Mouse (Mus musculus) forebrain, embryonic 16.5 days (tissue): ENCODE results near the gene Lbhd1. TPM values are rescaled to one million over a fixed set of nuclear protein-coding genes. Genes with fewer than 3 reads are reported as not detected.
"Not testable (repeated sequence)": the region's sequence is repeated elsewhere in the genome, so short reads cannot be mapped to it uniquely, and the experiment has no call there.

Experiments used
- ATAC-seq: fragments of 200-750 bp; cut with Nextera tagmentation; 2 replicates; pipeline ENCODE4 v1.8.0; 2017; ENCODE audit warnings: mild to moderate bottlenecking, moderate library complexity
- H3K27ac ChIP-seq: fragments of 300-500 bp; sonication (generic); 2 replicates; pipeline ENCODE4 v1.5.1; 2014; ENCODE audit warnings: low read length, control low read depth
- H3K27me3 ChIP-seq: fragments of 300-500 bp; sonication (generic); replicated peaks from 2 replicates; pipeline ENCODE4 v1.6.1; 2014; ENCODE audit warnings: low read length; ENCODE audit not compliant: control insufficient read depth, insufficient read depth
- H3K36me3 ChIP-seq: fragments of 300-500 bp; sonication (generic); 2 replicates; pipeline ENCODE4 v1.6.1; 2014; ENCODE audit not compliant: control insufficient read depth, insufficient read depth
- H3K4me1 ChIP-seq: fragments of 300-500 bp; sonication (generic); replicated peaks from 2 replicates; pipeline ENCODE4 v1.6.1; 2014; ENCODE audit warnings: low read length; ENCODE audit not compliant: control insufficient read depth, insufficient read depth
- H3K4me2 ChIP-seq: fragments of 300-500 bp; sonication (generic); 2 replicates; pipeline ENCODE4 v1.6.1; 2014; ENCODE audit warnings: mild to moderate bottlenecking, low read length, control low read depth
- H3K4me3 ChIP-seq: fragments of 300-500 bp; sonication (generic); replicated peaks from 2 replicates; pipeline ENCODE4 v1.5.1; 2014; ENCODE audit warnings: mild to moderate bottlenecking, low read length, control low read depth
- H3K9ac ChIP-seq: fragments of 300-500 bp; sonication (generic); replicated peaks from 2 replicates; pipeline ENCODE4 v1.6.1; 2014; ENCODE audit warnings: low read depth, low read length, control low read depth
- H3K9me3 ChIP-seq: fragments of 300-500 bp; sonication (generic); 2 replicates; pipeline ENCODE4 v1.6.1; 2016; ENCODE audit warnings: low read length; ENCODE audit not compliant: control insufficient read depth
- WGBS: fragments of 180-500 bp; shearing (Covaris S2); extraction: QIAGEN DNeasy Blood & Tissue Kit; methylation state at CpG from one replicate; pipeline ENCODE4 v1.1.7; 2014; 5-methylcytosine and 5-hydroxymethylcytosine counted together
- polyA plus RNA-seq: library from polyadenylated mRNA; unstranded; fragments of >200 nt; fragmentation: Nextera tagmentation; extraction: Ambion mirVana; gene quantifications from 2 replicates; pipeline ENCODE4 v1.2.1, GENCODE M21; 2015

Lbhd1 gene
- polyA plus RNA-seq, result 50.0 and 51.9 TPM in 2 replicates

GRCm38 (mm10) chr19:8883616-8884015 is at the start of gene Lbhd1, which contains the start of gene Gm49403:
Gene Lbhd1 (plus strand): TSS chr19:8883732.
Gene Gm49403 (plus strand): TSS chr19:8883930.
- WGBS, result 61% methylated on average over 3 of the region's 3 CpGs
- no peak for ATAC-seq
- no peak within 1 kb of the TSS for H3K4me3 ChIP-seq

GRCm38 (mm10) chr19:8836327-8836726 is 47.2 kb upstream of the Lbhd1 start:
- H3K4me2 ChIP-seq, H3K9ac ChIP-seq, H3K4me3 ChIP-seq, ATAC-seq, H3K9me3 ChIP-seq, H3K27ac ChIP-seq, H3K27me3 ChIP-seq: not testable (repeated sequence)
- WGBS, result 98% methylated on average over 10 of the region's 10 CpGs
- peaks cover 20% of the 10 kb centered on the region for H3K4me1 ChIP-seq
- peaks cover 17% of the 10 kb centered on the region for H3K36me3 ChIP-seq

More at GRCm38 (mm10) chr19:8883616-8884015, at the start of gene Lbhd1, which contains the start of gene Gm49403:
- Histone ChIP-seq H3K4me1 (peaks cover 15% of the 10 kb centered on the region), H3K27ac (no peak within 1 kb of the TSS), H3K27me3 (no peaks in the 10 kb centered on the region), H3K9ac (no peak within 1 kb of the TSS), H3K9me3 (no peaks in the 10 kb centered on the region), H3K36me3 (no peaks in the 10 kb centered on the region), H3K4me2 (no peak within 1 kb of the TSS)

GRCm38 (mm10) chr19:8837251-8837791 is 46.2 kb upstream of the Lbhd1 start, which contains the start of gene Bscl2:
Gene Bscl2 (plus strand): TSS chr19:8837467.
- Histone ChIP-seq H3K9me3 (no peaks in the 10 kb centered on the region), H3K27me3 (no peaks in the 10 kb centered on the region), H3K4me2 (peak within 1 kb of the TSS; percentile 91), H3K36me3 (peaks cover 13% of the 10 kb centered on the region), H3K27ac (peak within 1 kb of the TSS; percentile 98), H3K9ac (peak within 1 kb of the TSS; percentile 76), H3K4me1 (peaks cover 22% of the 10 kb centered on the region), H3K4me3 (peak within 1 kb of the TSS; percentile 74)
- WGBS, result under 1% methylated on average over 38 of the region's 38 CpGs
- ATAC-seq, result peak; percentile 72

GRCm38 (mm10) chr19:8838041-8838730 is 45.3 kb upstream of the Lbhd1 start:
- WGBS, result 8% methylated on average over 15 of the region's 15 CpGs
- peaks cover 22% of the 10 kb centered on the region for H3K4me1 ChIP-seq
- no peaks in the 10 kb centered on the region for H3K9me3 ChIP-seq
- peak overlapping the region; percentile 91 for H3K4me2 ChIP-seq
- no peaks in the 10 kb centered on the region for H3K27me3 ChIP-seq
- peaks cover 11% of the 10 kb centered on the region for H3K36me3 ChIP-seq
- H3K9ac ChIP-seq, result peak overlapping the region; percentile 76
- H3K4me3 ChIP-seq, result peak overlapping the region; percentile 74
- H3K27ac ChIP-seq, result peak overlapping the region; percentile 98
- no peak for ATAC-seq

GRCm38 (mm10) chr19:8839103-8839907 is 44.2 kb upstream of the Lbhd1 start, which contains the start of gene Gng3:
Gene Gng3 (minus strand): TSS chr19:8839194.
- H3K4me2 ChIP-seq, result peak within 1 kb of the TSS; percentile 91
- H3K36me3 ChIP-seq, result peaks cover 9% of the 10 kb centered on the region
- H3K27me3 ChIP-seq, result no peaks in the 10 kb centered on the region
- no peaks in the 10 kb centered on the region for H3K9me3 ChIP-seq
- peak within 1 kb of the TSS; percentile 74 for H3K4me3 ChIP-seq
- peaks cover 22% of the 10 kb centered on the region for H3K4me1 ChIP-seq
- peak; percentile 83 for ATAC-seq
- peak within 1 kb of the TSS; percentile 98 for H3K27ac ChIP-seq
- 23% methylated on average over 11 of the region's 11 CpGs for WGBS
- H3K9ac ChIP-seq, result peak within 1 kb of the TSS; percentile 76

GRCm38 (mm10) chr19:8839908-8840791 is 43.4 kb upstream of the Lbhd1 start:
- Histone ChIP-seq H3K9ac (peak overlapping the region; percentile 76), H3K27ac (peak overlapping the region; percentile 98), H3K4me1 (peaks cover 24% of the 10 kb centered on the region), H3K36me3 (peaks cover 4% of the 10 kb centered on the region; the same call in 1 of the 2 replicates), H3K4me2 (peak overlapping the region; percentile 91), H3K27me3 (no peaks in the 10 kb centered on the region), H3K4me3 (peak overlapping the region; percentile 74), H3K9me3 (no peaks in the 10 kb centered on the region)
- 10% methylated on average over 29 of the region's 29 CpGs for WGBS
- ATAC-seq, result peak; percentile 18

- Histone ChIP-seq H3K4me2 (peak overlapping the region; percentile 91), H3K36me3 (0 out of 2 replicates have a peak, but pooled peaks cover 3% of the 10 kb centered on the region), H3K9me3 (no peaks in the 10 kb centered on the region), H3K27ac (no peak overlapping the region), H3K27me3 (no peaks in the 10 kb centered on the region), H3K4me1 (peaks cover 24% of the 10 kb centered on the region), H3K9ac (peak overlapping the region; percentile 76), H3K4me3 (peak overlapping the region; percentile 74)
- 89% methylated on average over 7 of the region's 7 CpGs for WGBS
- no peak for ATAC-seq
These were observed 42.5 kb upstream of the Lbhd1 start for GRCm38 (mm10) chr19:8841012-8841411.

- no peaks in the 10 kb centered on the region for H3K9me3 ChIP-seq
- no peak for ATAC-seq
- H3K27ac ChIP-seq, result no peak overlapping the region
- no peak overlapping the region for H3K4me2 ChIP-seq
- H3K4me1 ChIP-seq, result peaks cover 24% of the 10 kb centered on the region
- WGBS, result 91% methylated on average over 6 of the region's 6 CpGs
- H3K36me3 ChIP-seq, result peaks cover 14% of the 10 kb centered on the region
- H3K27me3 ChIP-seq, result no peaks in the 10 kb centered on the region
- H3K4me3 ChIP-seq, result no peak overlapping the region
- H3K9ac ChIP-seq, result no peak overlapping the region
These were observed 40.6 kb upstream of the Lbhd1 start for GRCm38 (mm10) chr19:8842961-8843360.
